Mouse (Mus musculus) testis, adult 2 months (tissue): ENCODE measurements around the gene Lrrc3c.

ENCODE experiments used
- CTCF ChIP-seq: fragments of 200-500 bp; IDR thresholded peaks from 2 replicates; pipeline ENCODE4 v1.5.1; 2012; ENCODE audit warnings: low read depth, mild to moderate bottlenecking, inconsistent platforms, low read length, moderate library complexity; ENCODE audit not compliant: control insufficient read depth, insufficient read depth, insufficient replicate concordance
- POLR2A ChIP-seq: fragments of 200-500 bp; IDR thresholded peaks from 2 replicates; pipeline ENCODE4 v1.6.1; 2012; ENCODE audit warnings: low read depth, mild to moderate bottlenecking, inconsistent platforms, low read length, moderate library complexity; ENCODE audit not compliant: control insufficient read depth

- TF ChIP-seq POLR2A (no peak), CTCF (no peak)
Observed at GRCm38 (mm10) chr11:98595955-98596354, 2.1 kb upstream of the Lrrc3c start.
